Mouse (Mus musculus): ENCODE data around the gene Golm1.

The Golm1 gene

GRCm38 (mm10) chr13:59676316-59677229, 962 bp upstream of the Golm1 start:
- DNase-seq (ENCODE audit: low read depth in 2 of 2, low spot score in 2 of 2) = no peak

DNA sequence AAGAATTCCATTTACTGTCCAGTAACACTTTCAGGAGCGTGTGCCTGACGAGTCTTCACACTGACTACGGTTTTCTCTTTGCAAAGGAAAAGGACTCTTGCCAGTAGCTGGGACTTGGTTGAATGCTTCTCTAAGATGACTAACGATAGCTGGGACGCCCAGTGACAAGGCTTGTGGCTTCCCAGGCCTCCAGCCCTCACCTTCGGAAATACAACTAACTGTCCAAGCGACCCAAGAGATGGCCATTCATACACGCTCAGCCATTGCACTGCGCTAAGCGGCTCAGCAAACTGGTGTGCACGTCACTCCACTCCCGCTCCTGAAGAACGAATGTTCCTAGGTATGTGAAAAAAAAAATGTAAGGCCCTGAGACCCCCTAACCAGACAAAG, 855 bp downstream of the Golm1 start:
- DNase-seq (ENCODE audit: low read depth in 2 of 2, low spot score in 2 of 2) = no peak

DNA sequence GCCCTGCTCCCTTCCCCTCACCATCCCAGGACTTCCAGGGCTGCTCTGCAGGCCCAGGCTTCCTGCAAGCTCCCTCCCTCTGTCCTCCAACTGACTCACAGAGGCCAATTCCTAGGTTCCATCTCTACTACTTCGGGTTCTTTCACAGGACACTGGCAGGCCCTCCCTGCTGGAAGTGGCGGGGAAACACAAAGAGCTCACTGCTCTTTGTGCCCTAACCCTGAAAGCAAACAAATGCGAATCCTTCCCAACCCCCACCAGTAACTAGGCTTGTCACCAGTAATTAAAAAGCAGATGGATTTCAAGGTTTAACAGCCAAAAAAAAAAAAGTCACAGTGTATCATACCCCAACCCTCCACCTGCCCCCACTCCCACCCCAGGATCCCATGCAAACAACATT, 1.4 kb downstream of the Golm1 start:
- no peak for DNase-seq (ENCODE audit: low read depth in 2 of 2, low spot score in 2 of 2)

GRCm38 (mm10) chr13:59673597-59673996, 2.0 kb downstream of the Golm1 start:
- no peak for DNase-seq (ENCODE audit: low read depth in 2 of 2, low spot score in 2 of 2)

DNA sequence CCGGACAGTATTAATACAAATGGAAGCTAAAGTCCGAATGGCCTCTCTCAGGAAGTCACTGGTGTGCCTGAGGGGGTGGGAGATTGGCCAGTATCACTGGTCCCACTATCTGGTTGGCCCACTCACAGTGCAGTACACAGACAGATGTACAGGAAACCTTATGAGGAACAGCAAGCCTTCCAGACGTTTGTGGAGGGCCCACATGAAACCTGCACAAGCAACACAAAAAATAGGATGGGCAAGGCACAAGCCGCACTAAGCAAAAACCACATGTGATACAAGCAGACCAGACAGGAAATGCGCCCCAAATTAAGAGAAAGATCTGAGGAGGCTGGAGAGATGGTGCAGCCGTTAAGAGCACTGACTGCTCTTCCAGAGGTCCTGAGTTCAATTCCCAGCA, 3.4 kb downstream of the Golm1 start:
- DNase-seq (ENCODE audit: low read depth in 2 of 2, low spot score in 2 of 2) = peak; percentile 28 to 53

GRCm38 (mm10) chr13:59671521-59671920, 4.1 kb downstream of the Golm1 start:
- DNase-seq (ENCODE audit: low read depth in 2 of 2, low spot score in 2 of 2) = no peak

- no peak for DNase-seq (ENCODE audit: low read depth in 2 of 2, low spot score in 2 of 2)
These were observed 5.7 kb downstream of the Golm1 start for GRCm38 (mm10) chr13:59669946-59670345.

GRCm38 (mm10) chr13:59668501-59669093, 7.0 kb downstream of the Golm1 start:
- peak; percentile 54 to 57 for DNase-seq (ENCODE audit: low read depth in 2 of 2, low spot score in 2 of 2)

DNA sequence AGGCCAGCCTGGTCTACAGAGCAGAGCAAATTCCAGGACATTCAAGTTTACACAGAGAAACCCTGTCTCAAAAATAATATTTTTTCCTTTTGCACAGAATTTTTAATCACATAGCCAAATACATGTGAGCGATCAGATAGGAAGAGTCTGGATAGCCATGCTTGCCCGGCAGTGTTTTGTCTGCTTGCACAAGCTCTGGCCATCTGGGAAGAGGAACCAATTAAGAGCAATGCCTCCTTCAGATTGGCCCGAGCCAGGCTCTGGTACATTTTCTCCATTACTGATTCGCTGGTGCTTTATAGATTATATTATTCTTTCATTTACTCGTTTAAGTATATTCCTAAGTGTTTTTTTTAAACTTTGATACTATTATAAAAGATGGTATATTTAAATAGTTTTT, 7.8 kb downstream of the Golm1 start:
- no peak for DNase-seq (ENCODE audit: low read depth in 2 of 2, low spot score in 2 of 2)

DNA sequence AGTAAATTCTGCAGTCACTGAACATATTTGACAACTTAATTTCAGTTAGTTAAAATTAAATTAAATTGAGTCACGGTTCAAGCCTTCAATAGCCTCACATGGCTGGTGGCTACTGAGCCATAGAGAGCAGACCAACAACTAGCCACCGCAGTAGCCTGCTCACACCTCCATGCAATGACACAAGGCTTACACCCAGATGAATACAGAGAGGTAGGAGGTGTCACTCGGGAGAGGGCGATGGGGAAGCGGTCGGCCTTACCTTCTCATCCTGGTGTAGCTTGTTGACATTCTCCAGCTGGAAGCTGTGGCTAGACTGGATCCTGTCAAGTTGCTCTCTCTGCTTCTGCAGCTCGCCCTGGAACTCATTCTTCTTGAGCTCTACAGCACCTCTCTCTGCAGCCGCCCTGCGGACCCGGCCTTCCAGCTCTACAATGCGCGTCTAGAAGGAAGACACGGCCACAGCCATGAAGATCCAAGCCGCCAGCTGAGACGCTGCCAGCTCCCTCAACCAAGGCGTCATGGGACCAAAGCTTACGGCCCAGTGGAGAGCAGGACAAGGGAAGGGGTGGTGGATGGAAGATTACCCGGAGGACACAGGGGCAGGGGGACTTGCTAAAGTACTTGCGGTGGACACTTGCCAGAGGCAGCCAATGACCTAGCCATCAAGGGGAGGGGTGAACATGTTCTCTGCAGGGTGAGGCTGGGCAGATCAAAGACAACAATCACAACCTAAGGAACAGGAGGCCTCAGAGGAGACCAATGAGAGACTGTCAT, 11.5 kb downstream of the Golm1 start:
- no peak for DNase-seq (ENCODE audit: low read depth in 2 of 2, low spot score in 2 of 2)

DNA sequence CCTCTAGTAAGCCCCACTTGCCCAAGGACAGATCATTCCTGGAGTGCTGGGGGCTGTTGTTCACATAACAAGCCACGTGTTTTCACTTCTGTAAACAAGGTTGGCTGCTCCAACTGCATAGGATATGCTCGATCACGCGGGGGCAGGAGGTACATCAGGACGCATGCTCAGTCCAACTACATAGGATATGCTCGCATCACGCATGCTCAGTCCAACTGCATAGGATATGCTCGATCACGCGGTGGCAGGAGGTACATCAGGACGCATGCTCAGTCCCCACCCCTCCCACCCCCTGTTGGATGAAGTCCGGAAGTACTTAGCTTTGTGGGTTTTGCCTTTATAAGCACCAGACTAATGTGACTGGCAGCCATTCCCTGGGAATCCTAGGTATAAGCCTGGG, 13.6 kb downstream of the Golm1 start:
- DNase-seq (ENCODE audit: low read depth in 2 of 2, low spot score in 2 of 2) = no peak

DNA sequence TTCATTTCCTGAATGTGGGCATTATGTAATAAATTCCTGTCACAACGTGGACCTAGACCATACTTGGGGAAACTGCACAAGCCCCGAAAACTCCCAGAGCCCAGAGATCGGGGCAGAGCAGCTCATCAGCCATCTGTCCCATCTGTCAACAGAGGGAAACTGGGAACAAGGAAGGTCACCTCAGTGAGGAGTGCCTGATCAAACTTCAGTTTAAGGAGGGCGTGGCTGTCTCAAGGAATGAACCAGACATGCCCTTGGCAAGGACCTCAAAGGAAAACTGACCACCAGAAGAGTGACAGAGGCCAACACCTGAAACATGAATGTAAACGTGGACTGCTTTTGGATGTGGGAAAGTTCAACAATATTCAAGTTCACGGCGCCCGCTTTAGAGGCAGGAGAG, 14.2 kb downstream of the Golm1 start:
- no peak for DNase-seq (ENCODE audit: low read depth in 2 of 2, low spot score in 2 of 2)

- DNase-seq (ENCODE audit: low read depth in 2 of 2, low spot score in 2 of 2) = no peak
These were observed 15.2 kb downstream of the Golm1 start for GRCm38 (mm10) chr13:59660371-59660770.

- DNase-seq (ENCODE audit: low read depth in 2 of 2, low spot score in 2 of 2) = no peak
These were observed 17.8 kb downstream of the Golm1 start for GRCm38 (mm10) chr13:59657781-59658180.

GRCm38 (mm10) chr13:59656975-59657388, 18.6 kb downstream of the Golm1 start:
- peak in 1 of 2 experiments; percentile 26 for DNase-seq (ENCODE audit: low read depth in 2 of 2, low spot score in 2 of 2)

DNA sequence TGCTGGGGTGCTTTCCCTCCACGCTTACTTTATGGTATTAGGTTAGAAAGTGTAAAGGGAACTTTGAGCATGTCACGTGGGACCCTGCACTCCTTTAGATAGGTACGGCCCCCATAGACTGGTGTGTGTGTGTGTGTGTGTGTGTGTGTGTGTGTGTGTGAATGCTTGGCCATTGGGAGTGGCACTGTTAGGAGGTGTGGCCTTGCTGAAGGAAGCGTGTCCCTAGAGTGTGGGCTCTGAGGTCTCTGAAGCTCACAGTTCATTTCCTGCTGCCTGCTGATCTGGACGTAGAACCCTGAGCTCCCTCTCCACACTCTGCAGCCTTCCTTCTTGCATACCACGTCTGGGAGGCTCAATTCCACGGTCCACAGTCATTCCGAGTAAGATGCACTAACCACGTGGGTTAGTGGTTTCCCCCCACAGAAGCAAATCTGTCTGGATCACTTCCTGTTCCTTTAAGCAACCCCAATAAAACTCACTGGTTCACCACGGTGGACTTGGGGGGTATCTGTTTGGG, 19.2 kb downstream of the Golm1 start:
- DNase-seq (ENCODE audit: low read depth in 2 of 2, low spot score in 2 of 2) = peak; percentile 37 to 52

GRCm38 (mm10) chr13:59655718-59656315, 19.8 kb downstream of the Golm1 start:
- no peak for DNase-seq (ENCODE audit: low read depth in 2 of 2, low spot score in 2 of 2)

DNA sequence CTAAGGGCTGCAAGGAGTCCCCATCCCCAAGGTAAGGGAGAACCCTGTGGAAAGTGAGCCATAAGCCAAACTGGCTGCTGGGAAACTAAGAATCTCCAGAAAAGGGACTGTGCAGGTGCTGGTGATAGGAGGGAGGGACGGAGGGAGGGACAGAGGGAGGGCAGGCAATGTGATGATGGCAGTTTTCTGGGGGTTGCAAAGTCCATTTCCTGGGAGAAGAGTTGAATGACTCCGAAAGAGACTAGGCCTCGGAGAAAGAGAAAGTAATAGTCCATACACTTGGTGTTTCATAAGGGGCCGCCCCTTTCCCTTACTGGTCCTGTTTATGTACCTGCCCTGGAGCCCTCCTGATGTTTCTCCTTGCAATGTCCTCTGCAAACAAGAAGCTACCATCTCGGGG, 21.1 kb downstream of the Golm1 start:
- DNase-seq (ENCODE audit: low read depth in 2 of 2, low spot score in 2 of 2) = no peak

DNA sequence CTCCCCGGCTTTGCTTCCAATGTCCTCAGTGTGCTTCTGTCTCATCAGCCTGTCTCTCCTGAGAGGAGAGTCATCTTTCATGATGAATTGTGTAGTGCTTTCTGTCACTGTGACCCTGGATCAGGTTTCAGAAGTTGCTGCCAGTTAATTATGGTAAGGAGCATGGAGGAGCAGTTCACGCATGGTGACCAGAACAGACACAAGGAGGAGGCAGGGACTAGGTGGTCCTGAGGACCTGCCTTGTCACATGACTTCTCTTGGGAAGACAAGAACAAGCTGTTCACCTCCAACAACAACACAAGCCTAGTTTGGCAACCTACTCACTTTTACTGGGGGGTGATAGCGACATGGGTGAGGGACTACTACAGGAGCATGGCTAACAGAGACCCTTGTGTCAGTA, 22.5 kb downstream of the Golm1 start:
- no peak for DNase-seq (ENCODE audit: low read depth in 2 of 2, low spot score in 2 of 2)

DNA sequence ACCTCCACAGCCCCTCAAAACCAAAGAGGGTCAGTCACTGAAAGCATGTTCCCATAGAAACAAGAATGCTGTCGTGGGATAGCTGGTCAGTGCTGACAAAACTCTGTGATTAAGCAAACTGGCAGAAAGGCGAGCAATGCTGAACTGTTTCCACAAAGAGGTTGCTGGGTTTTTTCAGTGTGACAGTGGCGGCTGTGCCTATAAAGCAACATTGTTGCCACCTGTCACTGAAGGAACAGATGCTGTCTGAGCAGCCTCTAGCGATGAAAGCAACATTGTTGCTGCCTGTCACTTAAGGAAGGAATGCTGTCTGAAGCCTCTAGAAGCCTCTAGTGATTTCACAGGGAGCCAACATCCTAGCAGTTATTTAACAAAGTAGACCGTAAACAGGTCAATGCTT, 23.0 kb downstream of the Golm1 start:
- DNase-seq (ENCODE audit: low read depth in 2 of 2, low spot score in 2 of 2) = no peak

DNA sequence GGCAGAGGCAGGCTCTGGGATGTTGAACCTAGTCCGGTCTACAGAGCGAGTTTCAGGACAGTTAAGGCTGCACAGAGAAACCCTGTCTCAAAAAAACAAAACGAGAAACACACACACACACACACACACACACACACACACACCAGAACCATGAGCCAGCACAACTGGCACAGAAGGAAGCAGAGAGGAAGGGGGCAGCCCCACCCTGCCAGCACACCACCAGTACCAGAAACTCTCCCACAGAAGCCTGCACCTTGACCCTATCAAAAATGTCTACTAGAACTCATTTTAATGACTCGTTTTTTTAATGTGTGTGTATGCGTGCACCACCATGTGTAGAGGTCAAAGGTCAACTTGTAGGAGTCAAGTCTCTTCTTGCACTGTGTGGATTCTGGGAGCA, 25.8 kb downstream of the Golm1 start:
- no peak for DNase-seq (ENCODE audit: low read depth in 2 of 2, low spot score in 2 of 2)
